Mouse (Mus musculus): ENCODE measurements around the gene Rab40c.

DNA sequence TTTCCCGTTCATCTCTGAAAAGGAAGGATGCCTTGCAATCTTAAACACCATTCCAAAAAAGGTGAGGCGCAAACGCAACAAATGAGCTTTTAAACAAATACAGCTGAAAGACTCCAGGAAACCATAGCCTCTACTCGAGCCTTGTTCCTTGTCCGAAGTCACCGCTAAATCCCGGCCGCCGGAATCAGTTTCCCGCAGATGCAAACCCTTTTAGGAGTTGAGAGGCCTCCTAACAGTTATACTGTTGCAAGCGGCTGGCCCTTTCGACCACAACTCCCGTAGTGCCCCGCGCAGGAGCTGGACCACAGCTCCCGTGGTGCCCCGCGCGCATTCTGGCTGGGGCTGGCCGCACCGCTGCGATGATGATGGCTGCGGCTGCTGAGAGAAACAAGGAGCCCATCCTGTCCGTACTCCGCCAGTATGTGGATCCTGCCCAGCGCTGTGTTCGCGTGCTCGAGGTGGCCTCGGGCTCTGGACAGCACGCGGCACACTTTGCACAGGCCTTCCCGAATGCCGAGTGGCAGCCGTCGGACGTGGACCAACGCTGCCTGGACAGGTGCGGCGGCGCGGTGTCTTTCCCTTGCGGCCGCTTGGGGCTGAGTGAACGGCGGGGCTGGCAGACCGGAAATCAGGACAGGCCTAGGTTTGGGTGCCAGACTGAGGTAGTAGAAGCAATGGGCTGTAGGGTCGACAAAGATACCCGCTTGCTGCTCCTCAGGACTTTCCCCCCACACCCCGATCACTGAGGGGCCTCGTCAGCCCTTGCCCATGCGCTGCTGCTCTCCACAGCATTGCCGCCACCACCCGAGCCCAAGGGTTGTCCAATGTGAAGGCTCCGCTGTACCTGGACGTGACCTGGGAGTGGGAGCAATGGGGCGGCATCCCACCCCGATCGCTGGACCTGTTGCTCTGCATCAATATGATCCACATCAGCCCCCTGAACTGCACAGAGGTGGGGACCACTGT lies 44.1 kb downstream of the Rab40c start:
- TF ChIP-seq CTCF (IDR thresholded peaks at IDR 0.05 in 2 of 3, conservative IDR thresholded peaks at IDR 0.05 in 1 of 3; ENCODE audit: control insufficient read depth in 1 of 3, insufficient read depth in 1 of 3, low read depth in 2 of 3, low read length in 3 of 3, poor library complexity in 1 of 3, severe bottlenecking in 1 of 3) (peak in 1 of 3 experiments; percentile 17; a peak in 2 of 6 replicates), POLR2AphosphoS2 (IDR thresholded peaks at IDR 0.05; ENCODE audit: low read length) (0 out of 2 replicates have a peak, but pooled peaks have one; percentile 53), HCFC1 (IDR thresholded peaks at IDR 0.05; ENCODE audit: low read depth, low read length) (peak; percentile 94), POLR2AphosphoS5 (IDR thresholded peaks at IDR 0.05; ENCODE audit: borderline replicate concordance, low read depth, low read length) (no peak), MXI1 (IDR thresholded peaks at IDR 0.05; ENCODE audit: low read depth, low read length) (peak; percentile 65; the same call in 1 of the 2 replicates), POLR2A (IDR thresholded peaks at IDR 0.05; ENCODE audit: control insufficient read depth in 1 of 2, insufficient read depth in 1 of 2, low read depth in 1 of 2, low read length in 2 of 2, poor library complexity in 1 of 2) (peak; percentile 64 to 84), EP300 (IDR thresholded peaks at IDR 0.05; ENCODE audit: low read depth in 1 of 2, low read length in 2 of 2) (no peak), UBTF (IDR thresholded peaks at IDR 0.05; ENCODE audit: borderline replicate concordance, insufficient read depth, low read depth, low read length) (no peak), TBP (IDR thresholded peaks at IDR 0.05; ENCODE audit: low read depth, low read length) (peak; percentile 62; the same call in 1 of the 2 replicates)

Data from MEL (cell line).